9 mouse cellular contexts compared by ENCODE assay signal in the genomic region with DNA sequence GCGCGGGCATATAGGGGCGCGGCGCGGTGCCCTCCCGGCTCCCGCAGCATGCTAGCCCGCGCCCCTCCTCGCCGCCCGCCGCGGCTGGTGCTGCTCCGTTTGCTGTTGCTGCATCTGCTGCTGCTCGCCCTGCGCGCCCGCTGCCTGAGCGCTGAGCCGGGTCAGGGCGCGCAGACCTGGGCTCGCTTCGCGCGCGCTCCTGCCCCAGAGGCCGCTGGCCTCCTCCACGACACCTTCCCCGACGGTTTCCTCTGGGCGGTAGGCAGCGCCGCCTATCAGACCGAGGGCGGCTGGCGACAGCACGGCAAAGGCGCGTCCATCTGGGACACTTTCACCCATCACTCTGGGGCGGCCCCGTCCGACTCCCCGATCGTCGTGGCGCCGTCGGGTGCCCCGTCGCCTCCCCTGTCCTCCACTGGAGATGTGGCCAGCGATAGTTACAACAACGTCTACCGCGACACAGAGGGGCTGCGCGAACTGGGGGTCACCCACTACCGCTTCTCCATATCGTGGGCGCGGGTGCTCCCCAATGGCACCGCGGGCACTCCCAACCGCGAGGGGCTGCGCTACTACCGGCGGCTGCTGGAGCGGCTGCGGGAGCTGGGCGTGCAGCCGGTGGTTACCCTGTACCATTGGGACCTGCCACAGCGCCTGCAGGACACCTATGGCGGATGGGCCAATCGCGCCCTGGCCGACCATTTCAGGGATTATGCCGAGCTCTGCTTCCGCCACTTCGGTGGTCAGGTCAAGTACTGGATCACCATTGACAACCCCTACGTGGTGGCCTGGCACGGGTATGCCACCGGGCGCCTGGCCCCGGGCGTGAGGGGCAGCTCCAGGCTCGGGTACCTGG. TPM values are rescaled to one million over a fixed set of nuclear protein-coding genes. Genes with fewer than 3 reads are reported as not detected.
A peak's percentile ranks its signal among the peaks of the same experiment; 100 is the strongest.
DNase-seq lines count a peak whose midpoint lies in the region; ATAC-seq and TF ChIP-seq lines count a peak whose summit lies in the region.
"Had no signal": no experiment of that assay in that cellular context is flagged by ENCODE, and none has a peak within 500 bp of the region (broad histone marks: within the 10 kb centered on the region; RNA-seq: fewer than 3 reads in every experiment).

No protein-coding gene starts in this region.

- no peak for ATAC-seq in erythroblast, adult 5-6 weeks (replicated peaks; ENCODE audit: low FRiP score, poor library complexity, severe bottlenecking)
- ATAC-seq in heart, embryonic 12.5 days (ENCODE audit: insufficient number of reproducible peaks, low FRiP score) = peak; percentile 67
- ATAC-seq in kidney, embryonic 15.5 days (replicated peaks; ENCODE audit: low FRiP score) = peak; percentile 85
- ATAC-seq in stomach, embryonic 14.5 days (ENCODE audit: insufficient number of reproducible peaks, insufficient read depth, low FRiP score, low read depth) = peak; percentile 73

- H3K9me3 ChIP-seq in erythroblast, embryonic 14.5 days (ENCODE audit: control insufficient read depth, low read length) = peaks cover 5% of the 10 kb centered on the region
- no peaks in the 10 kb centered on the region for H3K9me3 ChIP-seq in heart, embryonic 12.5 days (replicated peaks)
- no peaks in the 10 kb centered on the region for H3K9me3 ChIP-seq in kidney, embryonic 15.5 days (replicated peaks)
- no peaks in the 10 kb centered on the region for H3K9me3 ChIP-seq in stomach, embryonic 14.5 days (ENCODE audit: control insufficient read depth, low read depth, low read length)

- DNase-seq in lung, postnatal 25 days (ENCODE audit: low spot score) = peak; percentile 8
- DNase-seq in cerebellum, adult 9-10 months = no peak

- no peak for TF ChIP-seq POLR2A in cortical plate, adult 2 months (IDR thresholded peaks at IDR 0.05; ENCODE audit: extremely low read depth, insufficient read depth, low read length)

- TF ChIP-seq CTCF in cortical plate, adult 2 months (IDR thresholded peaks at IDR 0.05; ENCODE audit: extremely low read depth, insufficient read depth, low read length) = 0 out of 2 replicates have a peak, but pooled peaks have one; percentile 2

- no peak overlapping the region for H3K27ac ChIP-seq in cortical plate, adult 2 months (ENCODE audit: insufficient read depth, low read length)
- H3K27ac ChIP-seq in heart, embryonic 12.5 days (ENCODE audit: poor library complexity, severe bottlenecking) = no peak overlapping the region
- no peak overlapping the region for H3K27ac ChIP-seq in kidney, embryonic 15.5 days
- H3K27ac ChIP-seq in stomach, embryonic 14.5 days (ENCODE audit: low read length) = no peak overlapping the region

- H3K36me3 ChIP-seq in erythroblast, embryonic 14.5 days (ENCODE audit: control insufficient read depth) = no peaks in the 10 kb centered on the region
- H3K36me3 ChIP-seq in heart, embryonic 12.5 days = no peaks in the 10 kb centered on the region
- no peaks in the 10 kb centered on the region for H3K36me3 ChIP-seq in kidney, embryonic 15.5 days
- no peaks in the 10 kb centered on the region for H3K36me3 ChIP-seq in stomach, embryonic 14.5 days (ENCODE audit: control insufficient read depth, insufficient read depth, low read length)

- H3K9ac ChIP-seq in heart, embryonic 12.5 days = peak overlapping the region; percentile 71
- peak overlapping the region; percentile 47 for H3K9ac ChIP-seq in kidney, embryonic 15.5 days
- peak overlapping the region; percentile 28; the same call in 1 of the 2 replicates for H3K9ac ChIP-seq in stomach, embryonic 14.5 days (replicated peaks; ENCODE audit: low read depth, low read length)

- peak overlapping the region; percentile 99 for H3K4me2 ChIP-seq in heart, embryonic 12.5 days
- H3K4me2 ChIP-seq in kidney, embryonic 15.5 days = peak overlapping the region; percentile 92
- peak overlapping the region; percentile 88 for H3K4me2 ChIP-seq in stomach, embryonic 14.5 days (replicated peaks; ENCODE audit: low read depth, low read length)

- H3K4me1 ChIP-seq in erythroblast, embryonic 14.5 days (ENCODE audit: control insufficient read depth) = no peaks in the 10 kb centered on the region
- H3K4me1 ChIP-seq in cortical plate, adult 2 months (ENCODE audit: control insufficient read depth, insufficient read depth, low read length) = no peaks in the 10 kb centered on the region
- peaks cover 15% of the 10 kb centered on the region for H3K4me1 ChIP-seq in heart, embryonic 12.5 days (replicated peaks)
- H3K4me1 ChIP-seq in kidney, embryonic 15.5 days = peaks cover 14% of the 10 kb centered on the region
- H3K4me1 ChIP-seq in stomach, embryonic 14.5 days (ENCODE audit: control insufficient read depth, insufficient read depth, low read length) = 0 out of 2 replicates have a peak, but pooled peaks cover 9% of the 10 kb centered on the region

- peaks cover 27% of the 10 kb centered on the region for H3K27me3 ChIP-seq in erythroblast, embryonic 14.5 days (ENCODE audit: control insufficient read depth)
- peaks cover 50% of the 10 kb centered on the region for H3K27me3 ChIP-seq in heart, embryonic 12.5 days (replicated peaks)
- H3K27me3 ChIP-seq in kidney, embryonic 15.5 days = peaks cover 42% of the 10 kb centered on the region
- H3K27me3 ChIP-seq in stomach, embryonic 14.5 days (ENCODE audit: control insufficient read depth, insufficient read depth, low read length) = peaks cover 19% of the 10 kb centered on the region

- 1% methylated on average over 87 of the region's 89 CpGs for WGBS in heart, embryonic 12.5 days
- whole genome bisulfite sequencing in kidney, embryonic 15.5 days = 3% methylated on average over 79 of the region's 89 CpGs
- WGBS in stomach, embryonic 14.5 days = 2% methylated on average over 87 of the region's 89 CpGs

- H3K4me3 ChIP-seq in erythroblast, embryonic 14.5 days (replicated peaks) = peak overlapping the region; percentile 26
- peak overlapping the region; percentile 38 for H3K4me3 ChIP-seq in cortical plate, adult 2 months (ENCODE audit: insufficient read depth, low read length)
- H3K4me3 ChIP-seq in heart, embryonic 12.5 days = peak overlapping the region; percentile 61
- H3K4me3 ChIP-seq in kidney, embryonic 15.5 days (replicated peaks) = peak overlapping the region; percentile 55
- peak overlapping the region; percentile 47 for H3K4me3 ChIP-seq in stomach, embryonic 14.5 days (ENCODE audit: low read depth, low read length)

RNA-seq across cellular contexts. Expression of a gene that starts 0.5 kb away (rescaled TPM):
- polyA plus RNA-seq in erythroblast, embryonic 14.5 days (2012) = not detected in 2 replicates
- total RNA-seq in erythroblast, adult 5-6 weeks (2015; ENCODE audit: low replicate concordance) = 0.21 TPM in 1 of 2 replicates, not detected in the other
- total RNA-seq in erythroblast, adult 5-6 weeks (2017; ENCODE audit: low replicate concordance) = not detected in 2 replicates
- 1.0 and 1.4 TPM in 2 replicates for polyA plus RNA-seq in cortical plate, adult 2 months (2012; rRNA removed)
- polyA plus RNA-seq in heart, embryonic 12.5 days (2016; fragmentation: Nextera tagmentation; extraction: Ambion mirVana) = 0.45 and 0.65 TPM in 2 replicates
- polyA plus RNA-seq in kidney, embryonic 15.5 days (2015; fragmentation: Nextera tagmentation; extraction: Ambion mirVana) = 12.3 and 13.1 TPM in 2 replicates
- polyA plus RNA-seq in stomach, embryonic 14.5 days (2014; fragmentation: Nextera tagmentation; extraction: Ambion mirVana) = 0.13 TPM in 2 replicates
- polyA plus RNA-seq: C2C12 had no signal
